Mouse (Mus musculus): ENCODE measurements around the gene Dcaf6. TPM values are rescaled to one million over a fixed set of nuclear protein-coding genes. Genes with fewer than 3 reads are reported as not detected.
A peak's percentile ranks its signal among the peaks of the same experiment; 100 is the strongest.

The Dcaf6 gene
- polyA plus RNA-seq, 1 experiment from 2014 or later = 8.8 TPM

DNA sequence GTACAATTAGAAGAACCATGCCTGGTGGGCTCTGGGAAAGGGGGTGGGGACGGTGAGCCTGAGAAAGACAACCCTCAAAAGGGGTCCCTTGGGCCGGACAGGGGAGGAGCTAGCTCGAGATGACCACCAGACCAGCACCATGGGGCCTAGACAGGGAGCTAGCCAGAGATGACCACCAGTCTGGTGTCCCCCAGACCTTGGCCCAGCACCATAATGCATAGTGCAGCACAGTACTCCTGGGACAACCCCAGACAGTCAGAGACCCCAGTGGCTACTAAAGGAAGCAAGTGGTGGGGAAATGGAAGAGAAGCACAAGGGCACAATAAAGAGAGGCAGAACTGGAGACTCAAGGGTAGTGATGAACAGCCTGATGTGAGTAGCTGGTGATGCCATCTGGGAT lies 19.5 kb downstream of the Dcaf6 start:
- Histone ChIP-seq H3K36me3 (ENCODE audit: control insufficient read depth, insufficient read depth, low read length) (no peaks in the 10 kb centered on the region), H3K9me3 (ENCODE audit: control insufficient read depth, low read length) (no peaks in the 10 kb centered on the region), H3K4me2 (ENCODE audit: low read depth) (no peak overlapping the region), H3K4me1 (ENCODE audit: control insufficient read depth, insufficient read depth, low read length) (no peaks in the 10 kb centered on the region), H3K4me3 (ENCODE audit: low read depth, low read length) (no peak overlapping the region), H3K9ac (ENCODE audit: low read length) (no peak overlapping the region), H3K27me3 (ENCODE audit: control insufficient read depth, insufficient read depth, low read length) (no peaks in the 10 kb centered on the region), H3K27ac (ENCODE audit: low read depth, low read length) (no peak overlapping the region)
- ATAC-seq (ENCODE audit: insufficient read depth, low FRiP score, low TSS enrichment) (peak; percentile 35; the same call in 1 of the 2 replicates), DNase-seq (ENCODE audit: low spot score) (no peak)
- 76% methylated on average over 3 of the region's 3 CpGs for WGBS

DNA sequence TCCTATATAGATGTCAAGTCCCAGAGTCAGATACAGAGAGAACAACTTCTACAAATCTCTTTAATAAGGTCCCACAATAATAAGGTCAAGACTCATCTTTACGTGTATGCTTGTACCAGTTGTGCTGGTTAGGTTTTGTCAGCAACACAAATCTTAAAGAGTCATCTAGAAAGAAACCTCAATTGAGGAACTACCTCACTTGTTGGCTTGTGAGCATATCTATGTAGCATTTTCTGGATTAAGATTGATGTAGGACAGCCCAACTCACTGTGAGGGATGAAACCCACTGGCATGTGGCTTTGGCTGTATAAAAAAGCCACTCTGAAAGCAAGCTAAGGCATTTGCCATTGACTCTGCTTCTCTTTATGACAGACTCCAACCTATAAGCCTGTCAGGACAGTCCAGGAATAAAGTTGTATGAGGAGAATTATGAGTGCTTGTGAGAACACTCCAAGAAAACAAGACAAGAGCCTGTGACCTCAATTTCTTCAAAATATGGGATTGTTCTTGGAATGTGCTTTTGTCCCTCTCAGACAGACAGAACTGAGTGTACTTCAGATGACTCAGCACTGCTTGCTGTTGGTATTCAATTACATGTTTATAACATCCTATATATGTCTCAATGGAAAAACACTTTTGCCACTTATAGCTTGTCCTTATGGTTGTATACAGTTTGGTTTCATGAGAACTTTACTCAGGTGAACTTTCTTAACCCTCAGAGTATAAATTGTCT lies 21.8 kb downstream of the Dcaf6 start:
- no peaks in the 10 kb centered on the region for H3K9me3 ChIP-seq (ENCODE audit: control insufficient read depth, low read length)

DNA sequence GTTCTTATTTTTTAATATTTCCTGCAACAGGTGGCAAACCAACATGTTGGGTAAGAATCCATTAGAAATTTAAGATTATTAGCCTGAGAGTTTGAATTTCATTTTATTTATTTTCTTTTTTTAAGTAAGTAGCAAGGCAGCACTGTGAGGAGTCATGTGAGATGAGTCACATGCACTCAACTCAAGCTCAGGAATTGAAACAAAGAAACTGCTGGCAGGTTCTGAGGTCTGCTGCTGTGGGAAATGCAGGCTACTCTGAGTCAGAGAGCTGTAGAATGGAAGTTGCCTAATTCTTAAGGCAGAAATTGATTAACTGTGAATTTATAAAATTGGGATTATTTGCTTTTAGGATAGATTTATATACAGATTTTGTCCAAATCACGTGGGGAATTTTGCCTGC lies 27.4 kb downstream of the Dcaf6 start:
- Histone ChIP-seq H3K4me2 (ENCODE audit: low read depth) (no peak overlapping the region), H3K9me3 (ENCODE audit: control insufficient read depth, low read length) (no peaks in the 10 kb centered on the region), H3K4me1 (ENCODE audit: control insufficient read depth, insufficient read depth, low read length) (no peaks in the 10 kb centered on the region), H3K27ac (ENCODE audit: low read depth, low read length) (no peak overlapping the region), H3K4me3 (ENCODE audit: low read depth, low read length) (no peak overlapping the region), H3K9ac (ENCODE audit: low read length) (no peak overlapping the region), H3K27me3 (ENCODE audit: control insufficient read depth, insufficient read depth, low read length) (no peaks in the 10 kb centered on the region), H3K36me3 (ENCODE audit: control insufficient read depth, insufficient read depth, low read length) (no peaks in the 10 kb centered on the region)
- ATAC-seq (ENCODE audit: insufficient read depth, low FRiP score, low TSS enrichment) (no peak), DNase-seq (ENCODE audit: low spot score) (no peak)
- WGBS = 82% methylated on average over 1 of the region's 1 CpGs

More for the DNA sequence above, 21.8 kb downstream of the Dcaf6 start:
- Histone ChIP-seq H3K36me3 (ENCODE audit: control insufficient read depth, insufficient read depth, low read length) (no peaks in the 10 kb centered on the region), H3K9ac (ENCODE audit: low read length) (no peak overlapping the region), H3K27me3 (ENCODE audit: control insufficient read depth, insufficient read depth, low read length) (no peaks in the 10 kb centered on the region), H3K4me1 (ENCODE audit: control insufficient read depth, insufficient read depth, low read length) (no peaks in the 10 kb centered on the region), H3K4me3 (ENCODE audit: low read depth, low read length) (no peak overlapping the region), H3K27ac (ENCODE audit: low read depth, low read length) (no peak overlapping the region), H3K4me2 (ENCODE audit: low read depth) (no peak overlapping the region)
- no peak for ATAC-seq (ENCODE audit: insufficient read depth, low FRiP score, low TSS enrichment)
- WGBS = 83% methylated on average over 1 of the region's 1 CpGs
- DNase-seq (ENCODE audit: low spot score) = no peak

DNA sequence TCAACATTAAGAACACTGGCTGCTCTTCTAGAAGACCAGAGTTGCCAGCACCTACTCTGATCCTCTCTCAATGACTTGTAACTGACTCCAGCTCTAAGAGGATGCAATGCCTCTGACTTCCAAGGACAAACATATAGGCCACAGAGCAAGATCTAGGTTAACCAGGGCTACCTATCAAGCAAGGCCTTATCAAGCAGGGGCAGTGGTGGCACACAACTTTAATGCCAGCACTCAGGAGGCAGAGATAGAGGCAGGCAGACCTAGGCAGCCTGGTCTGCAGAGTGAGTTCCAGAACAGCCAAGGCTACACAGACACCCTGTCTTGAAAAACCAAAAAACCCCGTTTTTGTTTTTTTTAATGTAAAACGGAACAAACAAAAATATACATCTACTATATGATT lies 34.0 kb downstream of the Dcaf6 start:
- Histone ChIP-seq H3K9me3 (ENCODE audit: control insufficient read depth, low read length) (no peaks in the 10 kb centered on the region), H3K4me1 (ENCODE audit: control insufficient read depth, insufficient read depth, low read length) (no peaks in the 10 kb centered on the region), H3K4me3 (ENCODE audit: low read depth, low read length) (no peak overlapping the region), H3K27ac (ENCODE audit: low read depth, low read length) (no peak overlapping the region), H3K9ac (ENCODE audit: low read length) (no peak overlapping the region), H3K27me3 (ENCODE audit: control insufficient read depth, insufficient read depth, low read length) (no peaks in the 10 kb centered on the region), H3K36me3 (ENCODE audit: control insufficient read depth, insufficient read depth, low read length) (no peaks in the 10 kb centered on the region), H3K4me2 (ENCODE audit: low read depth) (no peak overlapping the region)
- DNase-seq (ENCODE audit: low spot score) (no peak), ATAC-seq (ENCODE audit: insufficient read depth, low FRiP score, low TSS enrichment) (no peak)
- WGBS = 85% methylated on average over 2 of the region's 2 CpGs

DNA sequence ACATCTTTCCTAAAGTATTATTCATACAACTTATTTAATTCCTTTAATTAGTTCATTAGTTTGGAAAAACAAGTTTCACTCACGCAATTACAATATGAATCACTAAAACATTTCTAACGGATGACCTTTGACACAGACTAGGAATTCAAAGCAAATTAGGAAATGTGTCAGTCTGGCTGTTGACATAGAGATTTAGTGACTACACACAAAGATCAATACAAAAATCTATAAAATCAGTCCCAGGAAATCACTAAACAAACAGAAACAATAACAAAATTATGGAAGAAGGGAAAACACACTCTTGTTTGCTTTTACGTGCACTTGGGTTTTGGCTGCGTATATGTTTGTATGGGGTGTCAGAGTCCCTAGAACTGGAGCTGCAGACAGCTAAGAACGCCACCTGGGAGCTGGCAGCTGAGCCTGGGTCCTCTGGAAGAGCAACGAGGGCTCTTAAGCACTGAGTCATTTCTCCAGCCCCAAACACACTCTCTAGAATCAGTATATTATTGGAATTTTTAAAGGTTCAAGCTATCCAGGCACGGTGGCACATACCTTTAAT lies 38.8 kb downstream of the Dcaf6 start:
- H3K4me2 ChIP-seq (ENCODE audit: low read depth) = no peak overlapping the region

GRCm38 (mm10) chr1:165396401-165396805 lies 63.9 kb downstream of the Dcaf6 start:
- H3K27me3 ChIP-seq (ENCODE audit: control insufficient read depth, insufficient read depth, low read length) = no peaks in the 10 kb centered on the region

More for the DNA sequence above, 38.8 kb downstream of the Dcaf6 start:
- Histone ChIP-seq H3K4me1 (ENCODE audit: control insufficient read depth, insufficient read depth, low read length) (no peaks in the 10 kb centered on the region), H3K9me3 (ENCODE audit: control insufficient read depth, low read length) (no peaks in the 10 kb centered on the region), H3K27ac (ENCODE audit: low read depth, low read length) (no peak overlapping the region), H3K36me3 (ENCODE audit: control insufficient read depth, insufficient read depth, low read length) (no peaks in the 10 kb centered on the region), H3K4me3 (ENCODE audit: low read depth, low read length) (no peak overlapping the region), H3K9ac (ENCODE audit: low read length) (no peak overlapping the region), H3K27me3 (ENCODE audit: control insufficient read depth, insufficient read depth, low read length) (no peaks in the 10 kb centered on the region)
- WGBS = 85% methylated on average over 7 of the region's 7 CpGs
- DNase-seq (ENCODE audit: low spot score) (no peak), ATAC-seq (ENCODE audit: insufficient read depth, low FRiP score, low TSS enrichment) (no peak)

DNA sequence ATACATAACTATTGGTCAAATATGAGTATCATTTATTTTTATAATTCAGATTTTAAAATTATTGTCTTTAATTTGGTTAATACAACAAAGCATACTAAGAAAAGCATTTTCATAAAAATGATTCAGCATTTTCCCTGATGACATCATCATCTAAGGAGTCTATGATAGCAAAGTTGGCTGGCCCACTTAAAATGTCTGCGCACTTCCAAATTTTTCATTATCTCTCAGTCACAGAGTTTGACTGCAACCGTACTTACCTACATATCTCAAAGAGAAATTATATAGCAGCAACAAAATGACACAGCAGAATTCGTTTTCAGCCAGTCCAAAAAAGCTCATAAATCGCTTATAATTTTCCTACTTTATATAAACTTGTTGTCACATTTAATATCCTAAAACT lies 64.3 kb downstream of the Dcaf6 start:
- 94% methylated on average over 4 of the region's 4 CpGs for WGBS
- Histone ChIP-seq H3K27ac (ENCODE audit: low read depth, low read length) (no peak overlapping the region), H3K36me3 (ENCODE audit: control insufficient read depth, insufficient read depth, low read length) (no peaks in the 10 kb centered on the region), H3K4me3 (ENCODE audit: low read depth, low read length) (no peak overlapping the region), H3K9ac (ENCODE audit: low read length) (no peak overlapping the region), H3K9me3 (ENCODE audit: control insufficient read depth, low read length) (no peaks in the 10 kb centered on the region), H3K4me1 (ENCODE audit: control insufficient read depth, insufficient read depth, low read length) (no peaks in the 10 kb centered on the region), H3K27me3 (ENCODE audit: control insufficient read depth, insufficient read depth, low read length) (no peaks in the 10 kb centered on the region), H3K4me2 (ENCODE audit: low read depth) (no peak overlapping the region)
- ATAC-seq (ENCODE audit: insufficient read depth, low FRiP score, low TSS enrichment) = no peak
- no peak for DNase-seq (ENCODE audit: low spot score)

More at GRCm38 (mm10) chr1:165396401-165396805, 63.9 kb downstream of the Dcaf6 start:
- DNase-seq (ENCODE audit: low spot score) (no peak), ATAC-seq (ENCODE audit: insufficient read depth, low FRiP score, low TSS enrichment) (no peak)
- no peaks in the 10 kb centered on the region for H3K9me3 ChIP-seq (ENCODE audit: control insufficient read depth, low read length)
- no peak overlapping the region for H3K27ac ChIP-seq (ENCODE audit: low read depth, low read length)
- no peak overlapping the region for H3K4me2 ChIP-seq (ENCODE audit: low read depth)
- H3K36me3 ChIP-seq (ENCODE audit: control insufficient read depth, insufficient read depth, low read length) = no peaks in the 10 kb centered on the region
- H3K4me3 ChIP-seq (ENCODE audit: low read depth, low read length) = no peak overlapping the region
- no peaks in the 10 kb centered on the region for H3K4me1 ChIP-seq (ENCODE audit: control insufficient read depth, insufficient read depth, low read length)
- H3K9ac ChIP-seq (ENCODE audit: low read length) = no peak overlapping the region
- WGBS = 85% methylated on average over 2 of the region's 2 CpGs

- no peak overlapping the region for H3K27ac ChIP-seq (ENCODE audit: low read depth, low read length)
- H3K4me3 ChIP-seq (ENCODE audit: low read depth, low read length) = no peak overlapping the region
- 78% methylated on average over 3 of the region's 3 CpGs for WGBS
- H3K9me3 ChIP-seq (ENCODE audit: control insufficient read depth, low read length) = no peaks in the 10 kb centered on the region
- DNase-seq (ENCODE audit: low spot score) = no peak
- H3K27me3 ChIP-seq (ENCODE audit: control insufficient read depth, insufficient read depth, low read length) = no peaks in the 10 kb centered on the region
- no peaks in the 10 kb centered on the region for H3K4me1 ChIP-seq (ENCODE audit: control insufficient read depth, insufficient read depth, low read length)
- H3K4me2 ChIP-seq (ENCODE audit: low read depth) = no peak overlapping the region
- H3K9ac ChIP-seq (ENCODE audit: low read length) = no peak overlapping the region
- H3K36me3 ChIP-seq (ENCODE audit: control insufficient read depth, insufficient read depth, low read length) = no peaks in the 10 kb centered on the region
- no peak for ATAC-seq (ENCODE audit: insufficient read depth, low FRiP score, low TSS enrichment)
These were observed 65.4 kb downstream of the Dcaf6 start for GRCm38 (mm10) chr1:165394836-165395235.

GRCm38 (mm10) chr1:165393033-165393432 lies 67.2 kb downstream of the Dcaf6 start:
- H3K36me3 ChIP-seq (ENCODE audit: control insufficient read depth, insufficient read depth, low read length) = 0 out of 2 replicates have a peak, but pooled peaks cover 2% of the 10 kb centered on the region
- WGBS = 83% methylated on average over 1 of the region's 1 CpGs
- H3K4me1 ChIP-seq (ENCODE audit: control insufficient read depth, insufficient read depth, low read length) = no peaks in the 10 kb centered on the region
- H3K9me3 ChIP-seq (ENCODE audit: control insufficient read depth, low read length) = no peaks in the 10 kb centered on the region
- no peaks in the 10 kb centered on the region for H3K27me3 ChIP-seq (ENCODE audit: control insufficient read depth, insufficient read depth, low read length)
- ATAC-seq (ENCODE audit: insufficient read depth, low FRiP score, low TSS enrichment) (no peak), DNase-seq (ENCODE audit: low spot score) (no peak)
- no peak overlapping the region for H3K4me2 ChIP-seq (ENCODE audit: low read depth)
- H3K9ac ChIP-seq (ENCODE audit: low read length) = no peak overlapping the region
- H3K27ac ChIP-seq (ENCODE audit: low read depth, low read length) = no peak overlapping the region
- no peak overlapping the region for H3K4me3 ChIP-seq (ENCODE audit: low read depth, low read length)

Data from neural tube, embryonic 11.5 days (tissue).